Mouse (Mus musculus): Measurements from ENCODE around the gene Abhd12b. TPM values are rescaled to one million over a fixed set of nuclear protein-coding genes. Genes with fewer than 3 reads are reported as not detected.

Abhd12b gene
- not detected for total RNA-seq (2023)

GRCm38 (mm10) chr12:70153842-70154241 is at the start of gene Abhd12b:
TSS of gene Abhd12b (plus strand) at chr12:70154142.

GRCm38 (mm10) chr12:70113351-70113750 is 40.6 kb upstream of the Abhd12b start, which contains the start of gene Nin:
TSS of gene Nin (minus strand) at chr12:70113717.

GRCm38 (mm10) chr12:70231294-70231693 is 77.4 kb downstream of the Abhd12b start, which contains the start of gene Pygl:
TSS of gene Pygl (minus strand) at chr12:70231488.

Other genes starting within 250 kb of the Abhd12b start
- 10 to 100 TPM; 30.7 to 33.0 TPM for gene Sav1, start 167.1 kb upstream of the Abhd12b start, total RNA-seq (2023)
- 100 to 1,000 TPM; 282 TPM for gene Nin, start 40.4 kb upstream of the Abhd12b start, total RNA-seq (2023)
- gene Pygl, start 77.3 kb downstream of the Abhd12b start, total RNA-seq (2023) = 100 to 1,000 TPM; 717 to 830 TPM
- gene Trim9, start 193.5 kb downstream of the Abhd12b start, total RNA-seq (2023) = under 1 TPM; 0.15 to 0.18 TPM